Mouse (Mus musculus): ENCODE data around the gene Gm49358. TPM values are rescaled to one million over a fixed set of nuclear protein-coding genes. Genes with fewer than 3 reads are reported as not detected.

The Gm49358 gene
- polyA plus RNA-seq, 1 experiment from 2014 or later: 0.22 TPM

DNA sequence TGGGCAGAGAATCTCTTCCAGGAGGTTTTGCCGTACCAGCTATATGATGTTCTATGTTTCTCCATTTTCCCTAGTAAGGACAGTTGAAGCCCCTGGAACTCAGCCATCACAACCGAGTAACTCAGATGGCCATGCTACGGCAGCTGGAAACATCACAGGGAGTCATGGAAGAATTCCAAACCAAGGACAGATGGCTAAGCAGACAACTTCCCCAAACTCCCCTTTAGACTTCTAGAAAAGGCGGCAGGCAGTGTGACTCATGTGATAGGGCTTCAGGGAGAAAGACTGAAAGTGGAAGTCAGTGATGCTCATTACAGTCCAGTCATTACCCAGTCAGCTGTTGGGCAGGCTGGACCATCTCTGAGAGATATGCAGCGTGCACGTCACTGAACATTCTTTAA is 8.5 kb downstream of the Gm49358 start:
- Histone ChIP-seq H3K27ac (ENCODE audit: low read depth, low read length) (no peak overlapping the region), H3K4me3 (ENCODE audit: low read length) (no peak overlapping the region), H3K4me1 (ENCODE audit: control insufficient read depth, insufficient read depth, low read length) (no peaks in the 10 kb centered on the region), H3K36me3 (ENCODE audit: control insufficient read depth, insufficient read depth, low read length) (no peaks in the 10 kb centered on the region), H3K9me3 (ENCODE audit: control insufficient read depth, low read length) (no peaks in the 10 kb centered on the region), H3K27me3 (ENCODE audit: control insufficient read depth, insufficient read depth, low read length) (no peaks in the 10 kb centered on the region), H3K9ac (ENCODE audit: low read depth, low read length) (no peak overlapping the region), H3K4me2 (replicated peaks; ENCODE audit: low read depth, low read length) (no peak overlapping the region)
- ATAC-seq (ENCODE audit: low FRiP score, low TSS enrichment): no peak
- 63% methylated on average over 6 of the region's 6 CpGs for WGBS

GRCm38 (mm10) chr10:86773360-86773759 is 9.6 kb downstream of the Gm49358 start:
- Histone ChIP-seq H3K27ac (ENCODE audit: low read depth, low read length) (no peak overlapping the region), H3K36me3 (ENCODE audit: control insufficient read depth, insufficient read depth, low read length) (no peaks in the 10 kb centered on the region), H3K4me1 (ENCODE audit: control insufficient read depth, insufficient read depth, low read length) (peaks cover 4% of the 10 kb centered on the region; the same call in 1 of the 2 replicates), H3K9ac (ENCODE audit: low read depth, low read length) (no peak overlapping the region), H3K4me3 (ENCODE audit: low read length) (no peak overlapping the region), H3K9me3 (ENCODE audit: control insufficient read depth, low read length) (no peaks in the 10 kb centered on the region), H3K4me2 (replicated peaks; ENCODE audit: low read depth, low read length) (no peak overlapping the region), H3K27me3 (ENCODE audit: control insufficient read depth, insufficient read depth, low read length) (no peaks in the 10 kb centered on the region)
- WGBS: 29% methylated on average over 4 of the region's 4 CpGs
- no peak for ATAC-seq (ENCODE audit: low FRiP score, low TSS enrichment)

DNA sequence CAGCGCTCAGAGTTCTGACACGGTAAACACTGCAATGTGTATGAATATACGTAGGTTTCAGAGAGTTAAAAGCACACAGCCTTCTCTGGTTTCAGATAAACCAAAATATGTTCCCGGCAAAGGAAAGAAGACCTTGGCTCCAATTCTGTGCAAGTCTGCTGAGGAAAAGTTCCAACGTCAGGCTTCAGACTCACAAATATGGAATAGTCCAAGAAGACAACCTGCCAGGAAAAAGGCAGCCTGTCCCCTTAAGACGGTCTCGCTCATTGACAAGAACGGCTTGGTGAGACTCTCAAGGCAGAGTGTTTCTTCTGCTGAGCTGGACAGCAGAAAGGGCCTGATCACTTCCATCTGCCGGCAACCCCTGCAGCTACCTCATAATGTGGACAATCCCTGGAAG is 12.5 kb downstream of the Gm49358 start:
- no peaks in the 10 kb centered on the region for H3K9me3 ChIP-seq (ENCODE audit: control insufficient read depth, low read length)
- no peaks in the 10 kb centered on the region for H3K36me3 ChIP-seq (ENCODE audit: control insufficient read depth, insufficient read depth, low read length)
- H3K4me3 ChIP-seq (ENCODE audit: low read length): no peak overlapping the region
- ATAC-seq (ENCODE audit: low FRiP score, low TSS enrichment): no peak
- 74% methylated on average over 9 of the region's 9 CpGs for WGBS
- no peak overlapping the region for H3K27ac ChIP-seq (ENCODE audit: low read depth, low read length)
- H3K4me1 ChIP-seq (ENCODE audit: control insufficient read depth, insufficient read depth, low read length): peaks cover 4% of the 10 kb centered on the region
- no peak overlapping the region for H3K9ac ChIP-seq (ENCODE audit: low read depth, low read length)
- no peaks in the 10 kb centered on the region for H3K27me3 ChIP-seq (ENCODE audit: control insufficient read depth, insufficient read depth, low read length)
- H3K4me2 ChIP-seq (replicated peaks; ENCODE audit: low read depth, low read length): no peak overlapping the region

GRCm38 (mm10) chr10:86777614-86778319 is 14.0 kb downstream of the Gm49358 start:
- Histone ChIP-seq H3K27me3 (ENCODE audit: control insufficient read depth, insufficient read depth, low read length) (no peaks in the 10 kb centered on the region), H3K9me3 (ENCODE audit: control insufficient read depth, low read length) (no peaks in the 10 kb centered on the region), H3K4me1 (ENCODE audit: control insufficient read depth, insufficient read depth, low read length) (peaks cover 7% of the 10 kb centered on the region), H3K4me2 (replicated peaks; ENCODE audit: low read depth, low read length) (peak overlapping the region; percentile 99), H3K36me3 (ENCODE audit: control insufficient read depth, insufficient read depth, low read length) (no peaks in the 10 kb centered on the region), H3K27ac (ENCODE audit: low read depth, low read length) (peak overlapping the region; percentile 62; the same call in 1 of the 2 replicates), H3K9ac (ENCODE audit: low read depth, low read length) (peak overlapping the region; percentile 50; the same call in 1 of the 2 replicates), H3K4me3 (ENCODE audit: low read length) (peak overlapping the region; percentile 73)
- 45% methylated on average over 19 of the region's 19 CpGs for WGBS
- ATAC-seq (ENCODE audit: low FRiP score, low TSS enrichment): 0 out of 2 replicates have a peak, but pooled peaks have one; percentile 0

DNA sequence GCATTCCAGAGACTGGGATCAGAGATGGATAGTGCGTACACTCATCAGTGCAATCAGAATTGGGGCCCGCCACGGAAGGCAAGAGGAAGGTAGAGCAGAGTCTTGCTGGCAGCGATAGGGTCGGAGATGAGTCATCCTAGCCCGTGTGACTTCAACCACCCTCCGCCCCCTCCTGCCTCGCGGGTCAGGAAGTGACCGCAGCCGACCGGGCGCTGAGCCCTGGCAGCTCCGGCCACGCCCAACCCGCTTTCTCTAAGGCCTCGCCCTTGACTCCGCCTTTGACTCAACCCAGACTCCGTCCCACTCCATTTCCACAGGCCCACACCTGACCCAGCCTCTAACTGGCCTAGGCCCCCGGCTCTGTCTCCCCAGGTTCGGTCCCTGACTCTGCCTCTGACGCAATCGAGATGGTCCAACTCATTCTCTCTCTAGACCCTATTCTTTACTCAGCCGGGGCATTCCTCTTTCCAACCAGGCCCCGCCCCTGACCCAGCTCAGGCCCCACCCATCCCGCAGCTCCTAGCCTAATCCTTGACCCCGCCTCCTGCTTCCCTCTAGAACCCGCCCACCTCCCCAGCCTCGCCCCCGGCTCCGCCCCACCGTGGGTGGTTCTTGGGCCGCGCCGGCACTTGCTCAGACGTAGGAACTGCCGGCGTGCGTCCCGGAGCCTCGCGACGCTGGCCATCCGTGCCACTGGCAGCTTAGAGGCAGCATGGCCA is 14.8 kb downstream of the Gm49358 start, which contains the start of gene Nt5dc3:
TSS of gene Nt5dc3 (plus strand) at position 608 of the 719 bp plus-strand sequence.
- peak within 1 kb of the TSS; percentile 62; the same call in 1 of the 2 replicates for H3K27ac ChIP-seq (ENCODE audit: low read depth, low read length)
- peak; percentile 96 for ATAC-seq (ENCODE audit: low FRiP score, low TSS enrichment)
- peaks cover 7% of the 10 kb centered on the region for H3K4me1 ChIP-seq (ENCODE audit: control insufficient read depth, insufficient read depth, low read length)
- H3K9me3 ChIP-seq (ENCODE audit: control insufficient read depth, low read length): no peaks in the 10 kb centered on the region
- H3K4me2 ChIP-seq (replicated peaks; ENCODE audit: low read depth, low read length): peak within 1 kb of the TSS; percentile 99
- H3K36me3 ChIP-seq (ENCODE audit: control insufficient read depth, insufficient read depth, low read length): no peaks in the 10 kb centered on the region
- H3K9ac ChIP-seq (ENCODE audit: low read depth, low read length): peak within 1 kb of the TSS; percentile 76
- under 1% methylated on average over 42 of the region's 44 CpGs for WGBS
- H3K27me3 ChIP-seq (ENCODE audit: control insufficient read depth, insufficient read depth, low read length): no peaks in the 10 kb centered on the region
- peak within 1 kb of the TSS; percentile 73 for H3K4me3 ChIP-seq (ENCODE audit: low read length)

DNA sequence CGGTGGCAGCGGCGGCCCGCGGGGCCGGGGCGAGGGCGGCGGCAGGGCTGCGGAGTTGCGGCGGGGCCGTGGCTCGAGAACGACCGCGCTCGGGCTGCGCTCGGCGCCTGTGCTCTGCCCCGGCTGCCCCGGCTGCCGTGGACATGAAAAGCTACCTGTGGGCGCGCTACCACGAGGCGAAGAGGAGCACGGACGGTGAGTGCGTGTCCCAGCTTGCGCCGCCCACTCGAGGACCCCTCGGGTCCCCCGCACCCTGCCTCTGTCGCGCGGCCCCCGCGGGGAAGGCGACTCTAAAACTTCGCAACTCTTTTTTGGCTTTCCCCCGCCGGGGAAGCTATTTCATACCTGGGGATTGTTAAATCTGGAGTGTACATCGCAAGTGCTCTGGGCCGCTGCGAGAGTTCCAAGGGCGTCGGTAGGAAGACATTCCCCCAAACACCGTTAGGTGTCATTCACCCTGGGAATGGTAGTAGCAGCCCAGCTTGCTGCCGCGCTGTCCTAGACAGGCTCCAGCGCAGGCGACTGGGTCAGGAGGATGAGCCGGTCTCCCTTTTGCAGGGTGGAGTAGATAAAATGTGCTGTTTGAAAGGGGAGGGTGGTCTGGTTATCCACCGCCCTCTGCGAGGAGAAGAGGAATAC is 15.5 kb downstream of the Gm49358 start:
- Histone ChIP-seq H3K27me3 (ENCODE audit: control insufficient read depth, insufficient read depth, low read length) (no peaks in the 10 kb centered on the region), H3K4me1 (ENCODE audit: control insufficient read depth, insufficient read depth, low read length) (peaks cover 7% of the 10 kb centered on the region), H3K4me2 (replicated peaks; ENCODE audit: low read depth, low read length) (peak overlapping the region; percentile 99), H3K4me3 (ENCODE audit: low read length) (peak overlapping the region; percentile 73), H3K9me3 (ENCODE audit: control insufficient read depth, low read length) (no peaks in the 10 kb centered on the region), H3K36me3 (ENCODE audit: control insufficient read depth, insufficient read depth, low read length) (no peaks in the 10 kb centered on the region), H3K9ac (ENCODE audit: low read depth, low read length) (peak overlapping the region; percentile 76), H3K27ac (ENCODE audit: low read depth, low read length) (no peak overlapping the region)
- under 1% methylated on average over 57 of the region's 58 CpGs for WGBS
- peak; percentile 41 for ATAC-seq (ENCODE audit: low FRiP score, low TSS enrichment)

DNA sequence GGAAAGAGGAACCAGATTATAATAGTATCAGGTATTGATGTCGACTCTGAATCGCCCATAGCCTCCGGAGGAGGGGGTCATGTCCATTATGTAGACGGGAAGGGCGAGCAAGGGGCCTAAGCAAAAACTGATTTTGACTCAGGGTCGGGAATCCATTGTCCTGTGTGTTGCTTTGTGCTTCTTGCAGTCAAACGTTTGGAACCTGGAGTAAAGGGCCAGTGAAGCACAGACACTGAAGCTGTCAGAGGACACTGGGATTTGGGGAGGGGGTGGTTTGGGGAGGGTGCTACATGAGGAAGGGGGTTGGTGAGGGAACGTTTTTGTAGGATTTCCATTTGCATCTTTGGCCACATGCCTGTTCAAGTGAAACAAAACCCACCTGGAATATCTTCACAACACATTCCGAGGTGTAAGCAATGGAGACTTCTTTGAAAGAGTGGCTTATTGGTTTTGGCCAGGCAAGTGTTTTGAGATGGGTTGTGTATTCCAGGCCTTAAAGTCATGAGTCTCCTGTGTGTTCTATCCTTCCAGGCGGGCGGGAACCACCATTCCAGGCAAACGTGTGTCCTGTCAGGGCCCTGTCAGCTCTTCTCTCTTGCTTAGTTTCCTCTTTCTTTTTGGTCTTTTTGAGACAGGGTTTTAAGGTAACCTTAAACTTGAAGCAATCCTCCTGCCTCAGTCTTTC is 16.2 kb downstream of the Gm49358 start:
- peak overlapping the region; percentile 73 for H3K4me3 ChIP-seq (ENCODE audit: low read length)
- peak overlapping the region; percentile 99 for H3K4me2 ChIP-seq (replicated peaks; ENCODE audit: low read depth, low read length)
- peak overlapping the region; percentile 76 for H3K9ac ChIP-seq (ENCODE audit: low read depth, low read length)
- H3K27ac ChIP-seq (ENCODE audit: low read depth, low read length): no peak overlapping the region
- 18% methylated on average over 12 of the region's 12 CpGs for WGBS
- no peak for ATAC-seq (ENCODE audit: low FRiP score, low TSS enrichment)
- no peaks in the 10 kb centered on the region for H3K27me3 ChIP-seq (ENCODE audit: control insufficient read depth, insufficient read depth, low read length)
- H3K9me3 ChIP-seq (ENCODE audit: control insufficient read depth, low read length): no peaks in the 10 kb centered on the region
- peaks cover 7% of the 10 kb centered on the region for H3K4me1 ChIP-seq (ENCODE audit: control insufficient read depth, insufficient read depth, low read length)
- H3K36me3 ChIP-seq (ENCODE audit: control insufficient read depth, insufficient read depth, low read length): no peaks in the 10 kb centered on the region

DNA sequence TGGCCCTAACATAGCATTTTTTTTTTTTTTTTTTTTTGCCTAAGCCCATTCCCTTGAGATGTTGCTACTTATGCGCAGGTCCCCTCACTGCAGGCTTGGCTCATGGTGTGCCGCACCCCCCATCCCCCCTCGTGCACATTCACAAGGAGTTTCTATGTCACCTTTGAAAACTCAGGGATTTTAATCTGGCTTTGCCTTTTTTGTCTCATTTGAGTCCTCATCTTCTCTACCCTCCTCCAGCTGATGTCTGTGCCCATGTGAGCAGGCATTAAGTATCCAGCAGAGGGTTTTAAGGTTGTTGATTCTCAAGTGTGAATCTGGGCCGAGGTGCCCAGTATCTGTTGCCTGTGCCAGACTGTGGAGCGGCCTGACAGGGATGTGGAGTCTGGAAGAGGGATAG is 17.9 kb downstream of the Gm49358 start:
- no peak overlapping the region for H3K4me3 ChIP-seq (ENCODE audit: low read length)
- no peak overlapping the region for H3K9ac ChIP-seq (ENCODE audit: low read depth, low read length)
- 49% methylated on average over 5 of the region's 5 CpGs for WGBS
- H3K9me3 ChIP-seq (ENCODE audit: control insufficient read depth, low read length): no peaks in the 10 kb centered on the region
- H3K4me2 ChIP-seq (replicated peaks; ENCODE audit: low read depth, low read length): no peak overlapping the region
- no peak overlapping the region for H3K27ac ChIP-seq (ENCODE audit: low read depth, low read length)
- no peak for ATAC-seq (ENCODE audit: low FRiP score, low TSS enrichment)
- peaks cover 7% of the 10 kb centered on the region for H3K4me1 ChIP-seq (ENCODE audit: control insufficient read depth, insufficient read depth, low read length)
- H3K36me3 ChIP-seq (ENCODE audit: control insufficient read depth, insufficient read depth, low read length): no peaks in the 10 kb centered on the region
- no peaks in the 10 kb centered on the region for H3K27me3 ChIP-seq (ENCODE audit: control insufficient read depth, insufficient read depth, low read length)

Data from kidney, embryonic 14.5 days (tissue).